Mouse (Mus musculus) heart, embryonic 13.5 days (tissue): ENCODE measurements at regions not wholly inside any gene's neighbourhood (a gene's known extent, or its start where the extent isn't known, plus 50 kb on each side); places are given as distances from the start of the nearest gene placed in this dataset. TPM values are rescaled to one million over a fixed set of nuclear protein-coding genes. Genes with fewer than 3 reads are reported as not detected.

Experiments
- ATAC-seq: fragments of 200-750 bp; cut with Nextera tagmentation; 2 replicates; pipeline ENCODE4 v1.8.0; 2017; ENCODE audit warnings: moderate TSS enrichment; ENCODE audit not compliant: insufficient number of reproducible peaks, low FRiP score, low TSS enrichment; ENCODE audit errors: extremely low read depth
- H3K27ac ChIP-seq: fragments of 300-500 bp; sonication (generic); replicated peaks from 2 replicates; pipeline ENCODE4 v1.5.1; 2015; ENCODE audit warnings: moderate library complexity, mild to moderate bottlenecking, inconsistent platforms
- H3K27me3 ChIP-seq: fragments of 300-500 bp; sonication (generic); replicated peaks from 2 replicates; pipeline ENCODE4 v1.6.1; 2015; ENCODE audit warnings: mild to moderate bottlenecking, inconsistent platforms
- H3K36me3 ChIP-seq: fragments of 300-500 bp; sonication (generic); 2 replicates; pipeline ENCODE4 v1.6.1; 2015; ENCODE audit warnings: mild to moderate bottlenecking, inconsistent platforms
- H3K4me1 ChIP-seq: fragments of 300-500 bp; sonication (generic); 2 replicates; pipeline ENCODE4 v1.6.1; 2015; ENCODE audit warnings: inconsistent platforms
- H3K4me2 ChIP-seq: fragments of 300-500 bp; sonication (generic); 2 replicates; pipeline ENCODE4 v1.6.1; 2015; ENCODE audit warnings: inconsistent platforms, mild to moderate bottlenecking, moderate library complexity
- H3K4me3 ChIP-seq: fragments of 300-500 bp; sonication (generic); 2 replicates; pipeline ENCODE4 v1.5.1; 2015; ENCODE audit warnings: moderate library complexity, mild to moderate bottlenecking, inconsistent platforms
- H3K9ac ChIP-seq: fragments of 300-500 bp; sonication (generic); 2 replicates; pipeline ENCODE4 v1.6.1; 2015; ENCODE audit warnings: inconsistent platforms, mild to moderate bottlenecking, moderate library complexity
- H3K9me3 ChIP-seq: fragments of 300-500 bp; sonication (generic); 2 replicates; pipeline ENCODE4 v1.6.1; 2016; ENCODE audit warnings: inconsistent platforms
- WGBS: fragments of 180-500 bp; shearing (Covaris S2); methylation state at CpG from one replicate; pipeline ENCODE4 v1.1.7; 2015; ENCODE audit warnings: mixed read lengths; 5-methylcytosine and 5-hydroxymethylcytosine counted together
- microRNA-seq: library from miRNA; unstranded; fragments of <30 nt; microRNA quantifications from one replicate; pipeline ENCODE4, GENCODE M21; 2016

GRCm38 (mm10) chr1:46970470-46970869 is 77.8 kb upstream of the Slc39a10 start:
- Histone ChIP-seq H3K27ac (no peak overlapping the region), H3K4me3 (no peak overlapping the region), H3K27me3 (no peaks in the 10 kb centered on the region), H3K4me1 (peaks cover 9% of the 10 kb centered on the region), H3K9ac (peak overlapping the region; percentile 45; the same call in 1 of the 2 replicates), H3K36me3 (no peaks in the 10 kb centered on the region), H3K9me3 (no peaks in the 10 kb centered on the region), H3K4me2 (peak overlapping the region; percentile 50)
- ATAC-seq: no peak
- 20% methylated on average over 3 of the region's 3 CpGs for WGBS

- Histone ChIP-seq H3K4me1 (peaks cover 9% of the 10 kb centered on the region), H3K27ac (no peak overlapping the region), H3K4me2 (no peak overlapping the region)
Measured at GRCm38 (mm10) chr1:46968361-46968760, 75.7 kb upstream of the Slc39a10 start.

GRCm38 (mm10) chr1:46966917-46967266 is 74.2 kb upstream of the Slc39a10 start:
- Histone ChIP-seq H3K4me2 (no peak overlapping the region), H3K27me3 (no peaks in the 10 kb centered on the region), H3K27ac (no peak overlapping the region), H3K9me3 (no peaks in the 10 kb centered on the region), H3K9ac (no peak overlapping the region), H3K36me3 (no peaks in the 10 kb centered on the region), H3K4me3 (no peak overlapping the region), H3K4me1 (peaks cover 9% of the 10 kb centered on the region)
- no peak for ATAC-seq
- WGBS: 57% methylated on average over 3 of the region's 3 CpGs

More at GRCm38 (mm10) chr1:46968361-46968760, 75.7 kb upstream of the Slc39a10 start:
- Histone ChIP-seq H3K4me3 (no peak overlapping the region), H3K9ac (no peak overlapping the region), H3K27me3 (no peaks in the 10 kb centered on the region), H3K36me3 (no peaks in the 10 kb centered on the region), H3K9me3 (no peaks in the 10 kb centered on the region)
- WGBS: 55% methylated on average over 3 of the region's 3 CpGs
- ATAC-seq: no peak

- Histone ChIP-seq H3K9me3 (no peaks in the 10 kb centered on the region), H3K4me2 (no peak overlapping the region), H3K27ac (no peak overlapping the region), H3K4me3 (no peak overlapping the region), H3K9ac (no peak overlapping the region), H3K4me1 (peaks cover 9% of the 10 kb centered on the region), H3K27me3 (no peaks in the 10 kb centered on the region), H3K36me3 (no peaks in the 10 kb centered on the region)
- WGBS: 39% methylated on average over 5 of the region's 5 CpGs
- ATAC-seq: no peak
Measured at GRCm38 (mm10) chr1:46965996-46966916, 73.6 kb upstream of the Slc39a10 start.

- no peaks in the 10 kb centered on the region for H3K9me3 ChIP-seq
- 80% methylated on average over 5 of the region's 5 CpGs for WGBS
- H3K27me3 ChIP-seq: no peaks in the 10 kb centered on the region
- H3K36me3 ChIP-seq: no peaks in the 10 kb centered on the region
- no peak overlapping the region for H3K4me2 ChIP-seq
- no peak overlapping the region for H3K9ac ChIP-seq
- H3K27ac ChIP-seq: no peak overlapping the region
- ATAC-seq: no peak
- no peaks in the 10 kb centered on the region for H3K4me1 ChIP-seq
- H3K4me3 ChIP-seq: no peak overlapping the region
Measured at GRCm38 (mm10) chr1:46963973-46964727, 71.5 kb upstream of the Slc39a10 start.

Small RNA genes in the stretch of these regions (microRNA-seq; reads per million reads assigned to microRNA genes)
- gene Mir6350: not detected
